13 mouse cellular contexts compared by ENCODE assay signal in the genomic region with DNA sequence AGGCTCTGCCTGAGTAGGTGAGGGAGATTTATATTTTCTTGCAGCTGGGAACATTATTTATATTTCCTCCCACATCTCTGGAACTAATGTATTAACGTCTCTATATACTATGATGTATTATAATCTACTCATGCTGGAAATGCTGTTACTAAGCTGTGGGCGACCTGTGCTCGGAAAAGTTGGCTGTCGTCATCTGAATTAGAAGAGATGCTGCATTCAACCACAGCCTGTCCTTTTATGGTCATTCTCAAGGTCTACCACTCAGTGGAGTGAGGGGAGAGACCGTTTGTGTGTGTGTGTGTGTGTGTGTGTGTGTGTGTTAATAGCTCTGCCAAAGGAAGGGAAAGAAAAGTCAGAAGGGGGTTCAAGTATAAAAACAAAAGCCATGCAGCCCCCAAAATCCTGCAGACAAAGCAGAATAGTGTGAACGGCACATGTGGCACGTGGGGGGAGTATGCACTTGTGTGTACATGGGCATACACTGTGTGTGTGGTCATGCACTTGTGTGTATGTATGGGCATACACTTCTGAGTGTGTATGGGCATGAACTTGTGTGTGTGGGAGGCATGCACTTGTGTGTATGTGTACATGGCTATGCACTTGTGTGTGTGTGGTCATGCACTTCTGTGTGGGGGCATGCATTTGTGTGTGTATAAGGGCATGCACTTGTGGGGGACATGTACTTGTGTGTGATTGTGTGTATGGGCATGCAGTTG. TPM values are rescaled to one million over a fixed set of nuclear protein-coding genes. Genes with fewer than 3 reads are reported as not detected.
A peak's percentile ranks its signal among the peaks of the same experiment; 100 is the strongest.
DNase-seq lines count a peak whose midpoint lies in the region; ATAC-seq lines count a peak whose summit lies in the region.
"Had no signal": no experiment of that assay in that cellular context is flagged by ENCODE, and none has a peak within 500 bp of the region (broad histone marks: within the 10 kb centered on the region; RNA-seq: fewer than 3 reads in every experiment).

No protein-coding gene starts in this region.

- H3K9me3 ChIP-seq in embryonic facial prominence, embryonic 11.5 days (replicated peaks; ENCODE audit: control insufficient read depth, low read length) = no peaks in the 10 kb centered on the region
- no peaks in the 10 kb centered on the region for H3K9me3 ChIP-seq in embryonic facial prominence, embryonic 10.5 days
- H3K9me3 ChIP-seq in limb, embryonic 13.5 days = no peaks in the 10 kb centered on the region

- 75% methylated on average over 7 of the region's 7 CpGs for WGBS in embryonic facial prominence, embryonic 11.5 days
- WGBS in embryonic facial prominence, embryonic 10.5 days = 78% methylated on average over 7 of the region's 7 CpGs
- 47% methylated on average over 7 of the region's 7 CpGs for WGBS in limb, embryonic 13.5 days

- no peaks in the 10 kb centered on the region for H3K36me3 ChIP-seq in embryonic facial prominence, embryonic 11.5 days (replicated peaks; ENCODE audit: control insufficient read depth, insufficient read depth, low read depth, low read length)
- no peaks in the 10 kb centered on the region for H3K36me3 ChIP-seq in embryonic facial prominence, embryonic 10.5 days (replicated peaks)
- no peaks in the 10 kb centered on the region for H3K36me3 ChIP-seq in limb, embryonic 13.5 days

- peak; percentile 11 for DNase-seq in embryonic facial prominence, embryonic 11.5 days (ENCODE audit: low spot score)
- no peak for DNase-seq in embryonic facial prominence, embryonic 10.5 days (ENCODE audit: low spot score)
- DNase-seq in kidney, postnatal 10 days = peak; percentile 27
- no peak for DNase-seq in kidney, postnatal 14 days
- DNase-seq in adrenal gland, postnatal 25 days = peak; percentile 25
- no peak for DNase-seq in gastrocnemius, postnatal 25 days
- DNase-seq: B cell, adult 2 months; cerebellum, adult 18-20 months; heart, adult 18-20 months; lung, postnatal 4 days; right cerebral cortex, postnatal 25 days had no signal

- no peak overlapping the region for H3K27ac ChIP-seq in embryonic facial prominence, embryonic 11.5 days (replicated peaks; ENCODE audit: low read depth, low read length)
- no peak overlapping the region for H3K27ac ChIP-seq in embryonic facial prominence, embryonic 10.5 days (replicated peaks)
- H3K27ac ChIP-seq in limb, embryonic 13.5 days = no peak overlapping the region; the same call in 1 of the 2 replicates

- no peaks in the 10 kb centered on the region for H3K4me1 ChIP-seq in embryonic facial prominence, embryonic 11.5 days (ENCODE audit: control insufficient read depth, insufficient read depth, low read length)
- H3K4me1 ChIP-seq in embryonic facial prominence, embryonic 10.5 days = peaks cover 14% of the 10 kb centered on the region
- H3K4me1 ChIP-seq in limb, embryonic 13.5 days = peaks cover 29% of the 10 kb centered on the region

- H3K4me3 ChIP-seq in embryonic facial prominence, embryonic 11.5 days (ENCODE audit: low read depth, low read length) = no peak overlapping the region
- no peak overlapping the region for H3K4me3 ChIP-seq in embryonic facial prominence, embryonic 10.5 days
- no peak overlapping the region for H3K4me3 ChIP-seq in limb, embryonic 13.5 days

- ATAC-seq in embryonic facial prominence, embryonic 11.5 days (replicated peaks; ENCODE audit: insufficient number of reproducible peaks, low FRiP score, low TSS enrichment, low read depth) = no peak
- peak; percentile 34; the same call in 1 of the 2 replicates for ATAC-seq in limb, embryonic 13.5 days (ENCODE audit: low FRiP score, low read depth)
- ATAC-seq in cerebellum, adult (ENCODE audit: insufficient number of reproducible peaks, low FRiP score, low TSS enrichment) = no peak

- H3K4me2 ChIP-seq in embryonic facial prominence, embryonic 11.5 days (ENCODE audit: low read depth, low read length) = no peak overlapping the region
- peak overlapping the region; percentile 16; the same call in 1 of the 2 replicates for H3K4me2 ChIP-seq in limb, embryonic 13.5 days (replicated peaks)

- no peak overlapping the region for H3K9ac ChIP-seq in embryonic facial prominence, embryonic 11.5 days (replicated peaks; ENCODE audit: low read length)
- H3K9ac ChIP-seq in limb, embryonic 13.5 days = peak overlapping the region; percentile 35; the same call in 1 of the 2 replicates

- H3K27me3 ChIP-seq in embryonic facial prominence, embryonic 11.5 days (ENCODE audit: control insufficient read depth, insufficient read depth, low read length) = no peaks in the 10 kb centered on the region
- H3K27me3 ChIP-seq in embryonic facial prominence, embryonic 10.5 days (replicated peaks; ENCODE audit: low read depth, poor library complexity, severe bottlenecking) = no peaks in the 10 kb centered on the region
- no peaks in the 10 kb centered on the region for H3K27me3 ChIP-seq in limb, embryonic 13.5 days

RNA-seq across cellular contexts. Expression of a gene that starts 10.3 kb away (rescaled TPM):
- 4.3 and 5.2 TPM in 2 replicates for polyA plus RNA-seq in embryonic facial prominence, embryonic 11.5 days (2014; fragmentation: Nextera tagmentation; extraction: Ambion mirVana)
- polyA plus RNA-seq in embryonic facial prominence, embryonic 10.5 days (2016; fragmentation: Nextera tagmentation; extraction: Ambion mirVana) = 5.7 and 6.3 TPM in 2 replicates
- 4.9 and 5.0 TPM in 2 replicates for total RNA-seq in adrenal gland, postnatal 25 days (2021)
- polyA plus RNA-seq in limb, embryonic 13.5 days (2015; fragmentation: Nextera tagmentation; extraction: Ambion mirVana) = 6.9 and 7.3 TPM in 2 replicates
- total RNA-seq in gastrocnemius, postnatal 25 days (2021) = 1 to 10 TPM; 3.9 to 6.0 TPM

RNA-seq across cellular contexts. Expression of a gene that starts 57.8 kb away (rescaled TPM):
- polyA plus RNA-seq in embryonic facial prominence, embryonic 11.5 days (2014; fragmentation: Nextera tagmentation; extraction: Ambion mirVana) = 23.0 and 25.0 TPM in 2 replicates
- polyA plus RNA-seq in embryonic facial prominence, embryonic 10.5 days (2016; fragmentation: Nextera tagmentation; extraction: Ambion mirVana) = 28.1 and 31.4 TPM in 2 replicates
- 13.2 and 14.4 TPM in 2 replicates for total RNA-seq in adrenal gland, postnatal 25 days (2021)
- 16.8 and 17.5 TPM in 2 replicates for polyA plus RNA-seq in limb, embryonic 13.5 days (2015; fragmentation: Nextera tagmentation; extraction: Ambion mirVana)
- 1 to 10 TPM; 3.8 to 4.8 TPM for total RNA-seq in gastrocnemius, postnatal 25 days (2021)

Comparison
In these comparisons a context has a peak if more than half of its experiments do, and no peak if none do; other contexts are left out.
1. DNase-seq: peak in embryonic facial prominence, embryonic 11.5 days (single experiment), kidney, postnatal 10 days (single experiment) and adrenal gland, postnatal 25 days (single experiment); none in embryonic facial prominence, embryonic 10.5 days (single experiment), kidney, postnatal 14 days (single experiment) and gastrocnemius, postnatal 25 days (single experiment).